Mouse (Mus musculus) monocyte, adult 59 days (primary cell): ENCODE data around the gene Zfp735. TPM values are rescaled to one million over a fixed set of nuclear protein-coding genes. Genes with fewer than 3 reads are reported as not detected.

Experiments
- total RNA-seq, 2 experiments: library from RNA; stranded (reverse); gene quantifications; one replicate each; pipeline ENCODE4 v1.2.4; 2023

The Zfp735 gene
- total RNA-seq, result not detected

DNA sequence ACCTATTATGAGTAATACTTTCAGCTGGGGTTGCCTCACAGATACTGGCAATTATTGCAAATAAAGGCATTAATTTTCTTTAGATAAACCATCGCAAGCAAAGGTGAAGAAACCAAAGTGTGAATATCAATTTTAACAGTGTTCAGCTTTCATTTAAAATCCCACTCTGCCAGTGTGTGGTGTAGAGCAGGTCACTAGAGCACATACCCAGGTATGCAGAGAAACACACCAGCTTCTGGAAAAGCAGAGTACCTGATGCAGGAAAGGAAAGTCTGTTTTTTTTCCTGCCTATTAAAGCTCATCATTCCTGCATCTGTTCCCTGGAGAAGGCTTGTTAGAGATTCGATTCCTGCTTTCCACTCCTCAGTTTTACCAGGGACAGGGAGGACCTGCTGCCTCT is at the start of gene Zfp735:
TSS of gene Zfp735 (plus strand) at position 301 of the 400 bp plus-strand sequence.

Other genes with a start within 250 kb of the Zfp735 start
- gene Olfr380, start 231.3 kb upstream of the Zfp735 start, total RNA-seq, result not detected
- gene Olfr381, start 197.2 kb upstream of the Zfp735 start, total RNA-seq, result not detected
- gene Olfr382, start 171.6 kb upstream of the Zfp735 start, total RNA-seq, result not detected
- not detected for gene Olfr385, start 95.8 kb upstream of the Zfp735 start, total RNA-seq
- not detected for gene Olfr384, start 90.2 kb upstream of the Zfp735 start, total RNA-seq
- not detected for gene Olfr389, start 91.9 kb downstream of the Zfp735 start, total RNA-seq
- not detected for gene Olfr390, start 94.2 kb downstream of the Zfp735 start, total RNA-seq
- not detected for gene Olfr391-ps, start 114.3 kb downstream of the Zfp735 start, total RNA-seq
- not detected for gene Olfr392, start 128.3 kb downstream of the Zfp735 start, total RNA-seq
- not detected for gene Olfr393, start 162.7 kb downstream of the Zfp735 start, total RNA-seq
- gene Olfr394, start 202.0 kb downstream of the Zfp735 start, total RNA-seq, result not detected
- gene Olfr395, start 220.5 kb downstream of the Zfp735 start, total RNA-seq, result not detected
- gene Olfr23, start 247.9 kb downstream of the Zfp735 start, total RNA-seq, result not detected